Mouse (Mus musculus) limb, embryonic 14.5 days (tissue): ENCODE results near the gene Luzp1. TPM values are rescaled to one million over a fixed set of nuclear protein-coding genes. Genes with fewer than 3 reads are reported as not detected.

Source experiments
- ATAC-seq: fragments of 200-750 bp; cut with Nextera tagmentation; 2 replicates; pipeline ENCODE4 v1.8.0; 2017; ENCODE audit warnings: low read depth, moderate number of reproducible peaks, moderate TSS enrichment; ENCODE audit not compliant: low FRiP score
- DNase-seq: peaks from one replicate; pipeline ENCODE4 v3.0.0-alpha.2; 2015; ENCODE audit warnings: low spot score
- H3K27ac ChIP-seq: fragments of 300-500 bp; sonication (generic); replicated peaks from 2 replicates; pipeline ENCODE4 v1.5.1; 2014; ENCODE audit warnings: low read depth, mild to moderate bottlenecking, low read length, moderate library complexity, mixed read lengths
- H3K27me3 ChIP-seq: fragments of 300-500 bp; sonication (generic); 2 replicates; pipeline ENCODE4 v1.6.1; 2014; ENCODE audit warnings: low read length, mixed read lengths; ENCODE audit not compliant: control insufficient read depth, insufficient read depth
- H3K36me3 ChIP-seq: fragments of 300-500 bp; sonication (generic); 2 replicates; pipeline ENCODE4 v1.6.1; 2014; ENCODE audit warnings: mild to moderate bottlenecking, low read length, moderate library complexity, mixed read lengths; ENCODE audit not compliant: control insufficient read depth, insufficient read depth
- H3K4me1 ChIP-seq: fragments of 300-500 bp; sonication (generic); 2 replicates; pipeline ENCODE4 v1.6.1; 2014; ENCODE audit warnings: antibody characterized with exemption, low read length, mixed read lengths; ENCODE audit not compliant: control insufficient read depth, insufficient read depth
- H3K4me2 ChIP-seq: fragments of 300-500 bp; sonication (generic); replicated peaks from 2 replicates; pipeline ENCODE4 v1.6.1; 2014; ENCODE audit warnings: low read depth, mild to moderate bottlenecking, low read length, moderate library complexity; ENCODE audit not compliant: severe bottlenecking
- H3K4me3 ChIP-seq: fragments of 300-500 bp; sonication (generic); replicated peaks from 2 replicates; pipeline ENCODE4 v1.5.1; 2014; ENCODE audit warnings: low read length
- H3K9ac ChIP-seq: fragments of 300-500 bp; sonication (generic); 2 replicates; pipeline ENCODE4 v1.6.1; 2014; ENCODE audit warnings: mild to moderate bottlenecking, low read depth, low read length, moderate library complexity; ENCODE audit not compliant: severe bottlenecking
- H3K9me3 ChIP-seq: fragments of 300-500 bp; sonication (generic); 2 replicates; pipeline ENCODE4 v1.6.1; 2016; ENCODE audit warnings: low read length; ENCODE audit not compliant: control insufficient read depth
- POLR2A ChIP-seq: fragments of 200-500 bp; IDR thresholded peaks from 2 replicates; pipeline ENCODE4 v1.8.0; 2012; ENCODE audit warnings: inconsistent platforms, mild to moderate bottlenecking, moderate library complexity, borderline replicate concordance; ENCODE audit not compliant: insufficient read depth, insufficient read length; ENCODE audit errors: extremely low read depth
- WGBS: fragments of 180-500 bp; shearing (Covaris S2); extraction: QIAGEN DNeasy Blood & Tissue Kit; methylation state at CpG from one replicate; pipeline ENCODE4 v1.1.7; 2014; 5-methylcytosine and 5-hydroxymethylcytosine counted together
- polyA plus RNA-seq, 2 experiments: library from polyadenylated mRNA; depleted of rRNA in 1 of 2; stranded (reverse) in 1 of 2; unstranded in 1 of 2; fragments of >200 nt; fragmentation: Nextera tagmentation in 1 of 2; extraction: Ambion mirVana in 1 of 2; gene quantifications; 2 replicates each; pipeline versions ENCODE4 v1.2.1 to v1.2.3; 2012 to 2014

The Luzp1 gene
- polyA plus RNA-seq (2012; rRNA removed) (20.1 and 21.8 TPM in 2 replicates), polyA plus RNA-seq (2014; fragmentation: Nextera tagmentation; extraction: Ambion mirVana) (112 and 119 TPM in 2 replicates)

- Histone ChIP-seq H3K9me3 (no peaks in the 10 kb centered on the region), H3K4me3 (peak within 1 kb of the TSS; percentile 93), H3K4me1 (peaks cover 26% of the 10 kb centered on the region), H3K4me2 (peak within 1 kb of the TSS; percentile 63), H3K36me3 (no peaks in the 10 kb centered on the region), H3K27ac (peak within 1 kb of the TSS; percentile 93), H3K27me3 (no peaks in the 10 kb centered on the region), H3K9ac (peak within 1 kb of the TSS; percentile 89)
- DNase-seq, result peak; percentile 92
- peak; percentile 93 for ATAC-seq
- TF ChIP-seq POLR2A, result peak; percentile 98
- WGBS, result 2% methylated on average over 28 of the region's 36 CpGs
Observed at GRCm38 (mm10) chr4:136469371-136469903, at the start of gene Luzp1. Gene Luzp1, plus strand, starts transcription at chr4:136469761.

GRCm38 (mm10) chr4:136423224-136423623 is 46.3 kb upstream of the Luzp1 start, which contains the start of gene Htr1d:
Gene Htr1d, plus strand, starts transcription at chr4:136423524.
- Histone ChIP-seq H3K4me2 (peak within 1 kb of the TSS; percentile 99), H3K9me3 (no peaks in the 10 kb centered on the region), H3K27ac (no peak within 1 kb of the TSS), H3K4me1 (peaks cover 7% of the 10 kb centered on the region; the same call in 1 of the 2 replicates), H3K4me3 (peak within 1 kb of the TSS; percentile 53), H3K9ac (peak within 1 kb of the TSS; percentile 64), H3K36me3 (no peaks in the 10 kb centered on the region), H3K27me3 (peaks cover 34% of the 10 kb centered on the region)
- no peak for ATAC-seq
- WGBS, result 69% methylated on average over 9 of the region's 9 CpGs
- no peak for DNase-seq
- TF ChIP-seq POLR2A, result no peak

- H3K4me1 ChIP-seq, result peaks cover 7% of the 10 kb centered on the region; the same call in 1 of the 2 replicates
- 3% methylated on average over 50 of the region's 70 CpGs for WGBS
- peak overlapping the region; percentile 99 for H3K4me2 ChIP-seq
- H3K36me3 ChIP-seq, result no peaks in the 10 kb centered on the region
- no peaks in the 10 kb centered on the region for H3K9me3 ChIP-seq
- TF ChIP-seq POLR2A, result no peak
- peak; percentile 23; the same call in 1 of the 2 replicates for ATAC-seq
- peak overlapping the region; percentile 64 for H3K9ac ChIP-seq
- no peak for DNase-seq
- no peak overlapping the region for H3K27ac ChIP-seq
- H3K4me3 ChIP-seq, result peak overlapping the region; percentile 53
- peaks cover 34% of the 10 kb centered on the region for H3K27me3 ChIP-seq
Observed at GRCm38 (mm10) chr4:136424120-136424999, 45.2 kb upstream of the Luzp1 start.

GRCm38 (mm10) chr4:136425000-136425288 is 44.6 kb upstream of the Luzp1 start:
- peak overlapping the region; percentile 64 for H3K9ac ChIP-seq
- H3K4me3 ChIP-seq, result peak overlapping the region; percentile 53
- no peak for DNase-seq
- no peaks in the 10 kb centered on the region for H3K9me3 ChIP-seq
- ATAC-seq, result no peak
- WGBS, result 7% methylated on average over 13 of the region's 15 CpGs
- no peak for TF ChIP-seq POLR2A
- H3K36me3 ChIP-seq, result no peaks in the 10 kb centered on the region
- H3K4me2 ChIP-seq, result peak overlapping the region; percentile 99
- H3K27ac ChIP-seq, result no peak overlapping the region
- peaks cover 8% of the 10 kb centered on the region; the same call in 1 of the 2 replicates for H3K4me1 ChIP-seq
- peaks cover 34% of the 10 kb centered on the region for H3K27me3 ChIP-seq

GRCm38 (mm10) chr4:136430609-136431375 is 38.8 kb upstream of the Luzp1 start:
- H3K27me3 ChIP-seq, result 0 out of 2 replicates have a peak, but pooled peaks cover 6% of the 10 kb centered on the region
- no peak overlapping the region for H3K9ac ChIP-seq
- peak; percentile 23 for ATAC-seq
- no peak overlapping the region for H3K27ac ChIP-seq
- DNase-seq, result no peak
- peaks cover 9% of the 10 kb centered on the region; the same call in 1 of the 2 replicates for H3K4me1 ChIP-seq
- no peaks in the 10 kb centered on the region for H3K9me3 ChIP-seq
- H3K36me3 ChIP-seq, result no peaks in the 10 kb centered on the region
- no peak for TF ChIP-seq POLR2A
- H3K4me2 ChIP-seq, result no peak overlapping the region
- 36% methylated on average over 11 of the region's 11 CpGs for WGBS
- no peak overlapping the region for H3K4me3 ChIP-seq
